Mouse (Mus musculus) cerebellum, adult 11-12 months (tissue): Measurements from ENCODE around the gene Cdh16.
A peak's percentile ranks its signal among the peaks of the same experiment; 100 is the strongest.
"Not testable (repeated sequence)": the region's sequence is repeated elsewhere in the genome, so short reads cannot be mapped to it uniquely, and the experiment has no call there.

Experiments used
- DNase-seq: peaks from one replicate; pipeline ENCODE4 v3.0.0; 2022

The Cdh16 gene

DNA sequence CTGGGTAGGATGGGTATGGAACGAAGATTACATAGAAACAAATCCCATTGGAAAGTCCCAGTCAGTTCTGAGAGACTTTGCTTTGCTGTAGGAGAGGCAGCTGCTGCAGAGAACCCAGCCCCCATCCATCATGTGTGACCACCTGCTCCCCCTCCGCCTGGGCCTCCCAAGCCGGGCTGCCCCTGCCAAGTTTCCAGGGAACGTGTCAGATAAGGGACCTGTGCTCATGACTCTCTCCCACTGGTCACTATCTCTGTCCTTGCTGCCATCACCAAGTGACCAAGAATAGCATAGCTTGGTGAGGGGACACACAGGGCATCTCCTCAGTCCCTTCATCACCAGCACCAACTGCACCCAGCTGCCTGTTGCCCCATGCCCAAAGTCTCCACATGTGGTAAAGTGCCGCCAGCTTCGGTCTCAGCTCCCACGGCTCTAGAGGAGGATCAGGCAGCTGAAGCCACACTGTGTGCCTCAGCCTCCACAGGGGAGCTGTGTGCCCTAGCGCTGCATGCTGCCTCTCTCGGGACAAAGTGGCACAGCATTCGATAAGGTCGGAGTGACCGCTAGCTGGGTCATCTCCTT is 13.9 kb downstream of the Cdh16 start:
- no peak for DNase-seq

DNA sequence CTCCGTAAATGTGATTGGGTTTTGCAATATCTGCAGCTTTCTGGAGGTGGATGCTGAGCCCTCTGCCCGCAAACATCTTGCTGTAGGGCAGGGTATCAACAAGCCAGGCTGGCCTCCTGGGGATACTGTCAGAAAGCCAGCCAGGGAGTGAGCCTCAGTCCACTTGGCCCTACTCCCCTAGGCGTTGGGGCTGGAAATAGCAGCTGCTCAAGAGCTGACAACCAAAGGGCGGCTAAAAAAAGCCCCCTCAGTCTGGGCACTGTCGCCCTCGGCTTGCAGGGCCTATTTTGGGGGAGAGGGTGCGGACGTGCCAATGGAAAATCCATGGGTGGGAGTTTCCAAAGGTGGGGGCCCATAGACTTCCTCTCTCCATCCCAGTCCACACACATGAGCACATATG is 15.0 kb downstream of the Cdh16 start:
- DNase-seq: no peak

DNA sequence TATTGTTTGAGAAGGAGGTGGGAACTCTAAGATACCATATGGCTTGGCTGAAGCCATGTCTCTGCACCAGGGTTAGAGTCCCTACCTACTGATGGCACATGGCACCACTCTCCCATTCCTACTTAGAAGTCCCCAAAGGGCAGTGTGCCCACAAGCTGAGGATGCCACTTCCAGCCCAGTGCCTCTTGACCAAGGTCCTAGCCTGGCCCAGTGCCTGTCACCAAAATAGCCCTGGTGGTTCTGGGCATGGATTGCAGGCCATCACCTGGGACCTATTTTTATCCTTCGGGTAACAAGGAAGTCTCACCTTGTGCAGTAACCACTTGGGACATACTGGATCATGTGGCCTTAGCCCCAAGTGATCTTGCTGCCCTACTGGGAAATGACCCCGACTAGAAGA is 16.3 kb downstream of the Cdh16 start:
- DNase-seq: peak; percentile 52

DNA sequence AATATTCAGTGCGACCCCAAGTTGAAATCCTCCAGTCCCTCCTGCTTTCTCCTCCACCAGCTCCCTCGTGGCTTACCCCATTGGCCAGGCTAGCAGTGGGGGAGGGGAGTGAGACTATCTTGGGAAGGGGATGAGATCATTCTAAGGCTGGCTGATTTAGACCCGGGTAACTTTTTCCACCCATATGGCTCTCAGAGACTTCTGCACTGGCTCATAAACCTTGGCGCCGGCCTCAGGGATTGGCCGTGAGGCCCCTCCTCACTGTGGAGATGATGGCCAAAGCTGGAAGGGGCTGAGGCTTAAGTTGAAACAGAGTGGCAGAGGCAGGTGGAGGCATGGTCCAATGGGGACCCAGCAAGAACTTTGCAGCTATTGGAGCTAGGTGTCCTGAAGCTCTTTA is 17.9 kb downstream of the Cdh16 start:
- DNase-seq: no peak

DNA sequence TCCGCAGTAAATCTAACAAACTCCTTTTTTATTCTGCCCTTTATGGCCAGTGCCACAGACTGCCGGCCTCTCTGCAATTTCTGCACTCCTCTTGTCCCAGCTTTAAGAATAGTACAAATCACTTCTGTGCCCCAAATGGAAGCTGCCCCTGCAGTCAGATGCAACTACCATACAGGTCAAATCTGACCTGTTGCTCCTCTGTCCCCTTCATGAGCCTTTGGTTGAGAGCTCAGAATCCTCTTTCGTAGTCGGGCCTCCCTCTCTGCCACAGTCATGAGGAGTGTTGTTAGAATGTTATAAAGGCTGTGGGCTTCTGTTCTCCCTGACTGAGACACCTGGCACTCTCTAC is 21.0 kb downstream of the Cdh16 start:
- DNase-seq: no peak

DNA sequence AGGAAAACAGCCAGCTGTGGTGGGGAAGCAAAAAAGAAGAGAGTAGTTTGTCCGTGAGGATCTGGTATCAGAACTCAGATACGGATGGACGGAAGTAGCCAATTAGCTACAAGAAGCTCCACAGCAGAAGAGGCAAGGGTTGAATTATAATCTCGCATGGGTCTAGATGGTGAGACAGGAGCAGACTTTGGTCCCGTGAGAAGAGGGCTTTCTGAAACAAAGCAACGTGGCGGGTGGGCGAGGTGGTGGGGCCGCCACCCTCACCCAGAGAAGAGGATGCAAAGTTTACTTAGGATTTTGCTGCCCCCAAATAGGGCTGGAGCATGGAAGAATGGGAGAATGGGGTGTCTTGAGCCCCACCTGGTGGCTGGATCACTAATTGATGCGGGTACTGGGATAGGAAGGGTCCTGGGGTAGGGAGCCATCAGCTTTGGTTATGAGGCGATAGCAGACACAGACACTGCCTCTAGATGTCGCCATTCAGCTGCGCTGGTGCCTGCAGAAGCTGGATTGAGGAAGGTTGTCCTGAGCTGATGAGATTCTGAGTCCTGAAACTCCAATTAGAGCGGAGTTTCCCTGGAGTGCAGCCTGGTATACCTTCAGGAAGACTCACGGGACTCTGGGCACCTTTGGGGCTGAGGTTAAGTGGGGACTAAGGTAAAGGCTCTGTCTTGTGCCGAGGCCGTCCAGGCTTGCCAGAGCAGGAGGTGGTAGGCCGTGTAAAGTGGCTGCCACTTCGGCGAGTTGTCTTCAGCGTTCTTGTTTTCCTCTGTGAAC is 21.5 kb downstream of the Cdh16 start:
- DNase-seq: peak; percentile 76

DNA sequence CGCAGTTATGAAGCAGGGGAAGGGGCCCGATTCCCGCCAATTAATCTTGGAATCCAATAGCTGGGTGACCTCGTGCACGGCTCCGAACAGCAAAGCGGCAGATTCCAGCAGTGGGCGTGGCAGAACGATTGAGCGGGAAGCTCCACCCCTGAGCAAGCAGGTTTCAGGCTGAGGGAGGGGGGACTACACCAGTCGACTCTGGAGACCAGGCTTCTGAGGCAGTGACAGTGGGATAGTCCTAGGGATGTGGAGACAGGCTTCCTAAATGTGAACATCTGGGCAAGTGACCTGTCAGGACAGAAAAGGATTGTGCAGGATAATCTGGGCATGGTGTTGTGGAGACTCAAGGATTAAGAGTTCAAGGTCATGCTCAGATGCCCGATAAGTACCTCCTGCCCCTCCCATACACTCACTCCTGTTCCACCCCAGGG is 22.2 kb downstream of the Cdh16 start:
- no peak for DNase-seq

DNA sequence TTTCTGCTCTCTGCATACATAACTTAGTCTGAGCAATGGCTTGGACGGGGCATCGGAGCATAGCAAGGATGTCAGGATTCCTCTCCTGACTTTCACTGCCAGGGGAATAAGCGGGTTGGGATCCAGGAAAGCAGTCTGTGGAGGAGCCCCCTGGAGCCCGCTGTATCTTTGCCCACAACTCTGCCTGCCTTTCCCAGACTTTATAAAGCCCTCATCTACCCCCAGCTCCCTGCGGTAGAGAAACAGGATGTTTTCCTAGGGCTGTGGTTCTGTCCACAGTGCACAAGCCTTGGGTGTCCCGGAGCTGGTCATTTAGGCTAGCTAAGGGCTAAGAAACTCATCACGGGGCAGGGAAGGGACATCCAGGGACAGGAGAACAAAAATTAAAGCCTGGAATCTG is 22.8 kb downstream of the Cdh16 start:
- DNase-seq: no peak

DNA sequence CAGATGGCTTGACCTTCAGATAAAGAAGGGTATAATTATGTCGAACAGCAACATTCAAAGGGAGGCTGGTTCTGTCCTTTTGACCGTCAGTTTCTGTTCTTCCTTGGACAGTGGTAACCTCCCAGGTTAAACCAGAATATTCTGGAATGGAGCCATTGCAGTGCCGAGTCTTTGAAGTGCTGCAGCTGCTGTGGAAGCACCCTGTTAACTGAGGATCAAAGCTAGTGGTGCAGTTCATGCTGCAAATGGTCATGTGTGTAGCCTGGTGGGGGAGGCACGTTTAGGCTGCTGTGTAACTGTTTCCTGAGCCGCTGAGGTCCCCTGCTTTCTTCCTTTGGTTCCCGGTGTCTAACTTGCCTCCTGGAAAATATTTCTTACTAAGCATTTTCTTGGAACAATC is 25.7 kb downstream of the Cdh16 start:
- no peak for DNase-seq

DNA sequence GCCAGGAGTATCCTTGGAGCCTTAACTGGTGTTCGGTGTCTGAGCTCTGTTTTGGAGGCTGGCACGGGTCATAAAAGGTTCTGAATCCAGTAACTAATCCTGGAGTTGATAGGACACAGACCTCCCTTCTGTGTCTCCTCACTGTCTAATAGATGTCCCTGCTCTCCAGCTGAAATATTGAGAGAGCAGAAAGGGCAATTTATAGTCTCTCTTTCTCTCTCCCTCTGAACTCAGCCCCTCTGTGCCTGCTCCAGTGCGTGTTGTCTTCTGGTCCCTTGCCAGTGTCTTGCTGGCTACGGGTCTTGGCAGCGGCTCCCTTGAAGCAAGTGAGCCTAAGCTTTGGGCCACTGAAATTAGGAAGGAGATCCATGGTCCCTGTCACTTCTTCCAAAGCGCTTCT is 26.5 kb downstream of the Cdh16 start:
- no peak for DNase-seq

DNA sequence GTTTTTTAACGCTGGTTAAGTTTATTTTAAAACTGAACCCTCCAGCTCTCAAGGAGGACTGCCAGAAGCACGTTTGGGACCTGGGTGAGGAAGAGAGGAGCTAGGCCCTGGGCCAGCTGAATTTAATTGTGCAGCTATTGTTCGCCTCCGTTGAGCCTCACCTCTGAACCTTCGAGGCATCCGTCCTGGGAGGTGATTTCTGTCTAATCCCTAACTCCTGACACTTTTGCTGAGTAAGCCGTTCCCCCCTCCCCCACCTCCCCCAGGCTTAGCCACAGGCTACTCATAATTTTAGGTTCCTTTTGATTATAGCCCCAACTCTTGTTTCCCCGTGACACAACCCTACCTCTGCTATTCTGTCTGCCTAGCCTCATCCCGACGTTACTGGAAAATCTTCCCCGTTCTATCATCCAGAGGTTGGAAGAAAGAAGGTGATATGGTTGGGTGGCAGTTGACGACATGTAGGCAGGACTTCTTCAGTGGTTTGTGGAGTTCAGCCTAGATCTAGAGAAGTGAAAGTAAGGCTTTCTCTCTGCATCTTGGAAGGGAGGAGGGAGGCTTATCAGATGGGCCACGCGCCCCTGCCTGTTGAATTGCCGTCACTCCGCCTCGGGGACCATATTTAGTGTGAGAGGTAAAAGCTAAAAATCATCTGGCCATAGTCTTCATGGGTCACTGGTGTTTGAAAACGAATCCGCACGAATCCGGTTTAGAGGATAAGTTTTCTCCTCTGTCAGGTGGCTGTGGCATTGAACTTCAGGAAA is 28.2 kb downstream of the Cdh16 start:
- no peak for DNase-seq

DNA sequence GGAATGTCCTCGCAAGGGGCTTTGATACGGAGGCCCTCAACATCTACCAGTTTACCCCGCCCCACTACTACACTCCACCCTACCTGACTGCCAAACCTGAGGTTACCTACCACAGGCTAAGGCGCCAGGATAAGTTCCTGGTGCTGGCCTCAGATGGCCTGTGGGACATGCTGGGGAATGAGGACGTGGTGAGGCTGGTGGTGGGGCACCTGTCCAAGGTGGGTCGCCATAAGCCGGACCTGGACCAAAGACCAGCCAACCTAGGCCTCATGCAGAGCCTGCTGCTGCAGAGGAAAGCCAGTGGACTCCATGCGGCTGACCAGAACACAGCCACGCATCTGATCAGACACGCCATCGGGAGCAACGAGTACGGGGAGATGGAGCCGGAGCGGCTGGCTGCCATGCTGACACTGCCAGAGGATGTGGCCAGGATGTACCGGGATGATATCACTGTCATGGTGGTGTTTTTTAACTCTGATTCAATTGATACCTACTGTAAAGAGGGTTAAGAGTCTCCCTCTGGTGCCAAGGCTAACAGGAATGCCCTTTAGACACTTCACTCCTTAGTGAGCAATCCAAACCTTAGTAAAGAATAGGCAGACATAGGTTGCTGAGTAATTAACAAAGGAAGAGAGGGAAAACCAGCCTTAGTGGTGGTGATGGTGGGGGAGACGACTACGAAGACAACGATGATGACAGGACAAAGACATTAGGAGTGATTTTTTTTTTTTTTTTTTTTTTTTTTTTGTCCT is 29.4 kb downstream of the Cdh16 start:
- no peak for DNase-seq

DNA sequence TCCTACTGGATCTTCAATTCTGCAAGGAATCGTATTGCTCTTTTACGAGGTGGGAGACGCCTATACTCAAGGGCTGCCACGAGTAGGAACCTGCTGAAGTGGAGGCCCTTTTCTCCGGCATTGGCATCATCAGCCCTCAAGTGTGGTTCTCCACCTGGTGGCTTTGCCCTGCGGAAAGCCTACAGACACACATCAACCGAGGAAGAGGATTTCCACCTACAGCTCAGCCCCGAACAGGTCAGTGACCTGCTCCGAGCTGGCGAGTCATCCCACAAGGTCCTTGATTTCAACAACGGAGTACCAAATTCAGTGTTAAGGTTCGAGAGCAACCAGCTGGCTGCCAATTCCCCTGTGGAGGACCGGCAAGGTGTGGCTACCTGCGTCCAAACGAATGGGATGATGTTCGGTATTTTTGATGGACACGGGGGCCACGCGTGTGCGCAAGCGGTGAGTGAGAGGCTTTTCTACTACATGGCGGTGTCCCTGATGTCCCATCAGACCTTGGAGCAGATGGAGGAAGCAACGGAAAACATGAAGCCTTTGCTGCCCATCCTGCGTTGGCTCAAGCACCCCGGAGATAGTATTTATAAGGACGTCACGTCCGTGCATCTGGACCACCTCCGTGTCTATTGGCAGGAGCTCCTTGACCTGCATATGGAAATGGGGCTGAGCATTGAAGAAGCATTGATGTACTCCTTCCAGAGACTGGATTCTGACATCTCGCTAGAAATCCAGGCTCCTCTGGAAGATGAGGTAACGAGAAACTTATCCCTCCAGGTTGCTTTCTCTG is 30.5 kb downstream of the Cdh16 start:
- peak; percentile 25 for DNase-seq

DNA sequence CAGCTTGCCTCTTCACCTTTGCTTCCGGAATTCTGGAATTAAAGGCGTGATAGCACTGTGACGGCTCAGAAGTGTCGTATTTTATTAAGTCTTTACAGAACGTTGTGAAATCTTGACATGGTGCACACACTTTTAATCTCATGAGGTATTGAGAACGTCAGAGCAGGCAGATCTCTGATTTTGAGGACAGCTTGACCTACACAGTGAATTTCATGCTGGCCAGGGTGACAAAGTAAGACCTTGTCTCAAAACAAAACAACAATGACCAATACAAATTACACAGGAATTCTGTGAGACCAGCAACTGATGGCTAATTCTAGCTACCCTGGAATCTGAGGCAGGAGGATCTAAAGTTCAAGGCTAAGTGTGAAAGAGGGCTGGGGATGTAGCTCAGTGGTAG is 31.6 kb downstream of the Cdh16 start:
- no peak for DNase-seq

DNA sequence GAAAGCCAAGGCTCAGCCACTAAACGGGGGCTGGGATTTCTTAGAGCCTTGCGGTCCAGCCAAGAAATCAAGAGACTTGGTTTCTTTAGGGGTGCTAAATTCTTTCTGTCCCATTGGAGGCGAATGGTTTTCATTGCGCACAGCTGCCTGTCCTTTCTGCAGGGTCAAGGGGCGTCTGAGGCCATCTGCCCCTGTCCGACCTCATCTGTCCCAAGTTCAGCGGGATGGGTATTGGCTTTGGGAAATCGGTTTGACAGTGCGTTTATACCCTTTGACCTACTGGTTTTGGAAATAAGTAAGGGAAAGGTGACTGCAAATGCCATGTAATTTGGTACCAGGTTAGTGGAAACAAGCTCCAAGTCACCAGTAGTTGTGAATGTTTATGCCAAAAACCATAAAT is 32.3 kb downstream of the Cdh16 start:
- DNase-seq: no peak

DNA sequence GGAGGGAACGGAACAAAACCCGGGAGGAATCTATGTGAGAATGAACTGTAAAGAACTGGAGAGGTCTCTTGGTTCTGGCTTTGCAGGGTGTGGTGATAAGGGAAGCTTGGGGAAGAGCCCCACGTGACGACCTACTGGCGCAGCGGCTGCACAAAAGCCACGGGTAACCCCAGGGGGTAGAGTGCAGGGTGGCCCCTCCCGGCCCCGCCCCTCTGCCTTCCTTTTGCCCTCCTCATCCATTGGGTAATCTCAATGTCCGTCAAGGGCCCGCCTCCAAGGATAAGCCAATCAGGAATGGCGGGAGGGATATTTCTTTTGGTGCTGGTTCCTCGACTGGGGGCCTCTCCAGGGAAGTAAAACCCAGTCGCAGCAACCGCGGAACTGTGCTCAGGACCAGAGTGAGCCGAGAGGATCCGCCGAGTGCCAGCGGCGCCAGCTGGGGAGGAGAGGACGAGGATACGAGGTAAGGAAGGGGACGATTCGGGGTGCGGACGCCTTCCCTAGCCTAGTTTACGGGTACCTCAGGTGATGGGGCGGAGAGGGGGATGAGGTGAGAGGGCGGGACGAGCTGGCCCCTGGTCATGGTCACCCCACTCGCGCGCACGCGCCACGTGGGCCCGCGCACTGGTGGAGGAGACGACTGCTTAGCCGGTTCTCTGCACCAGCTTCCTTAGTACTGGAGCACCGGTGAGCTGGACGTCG is 32.9 kb downstream of the Cdh16 start, which contains the start of gene Pdp2:
Gene Pdp2 (plus strand): TSS at position 319 of the 702 bp plus-strand sequence.
- DNase-seq: peak; percentile 92

DNA sequence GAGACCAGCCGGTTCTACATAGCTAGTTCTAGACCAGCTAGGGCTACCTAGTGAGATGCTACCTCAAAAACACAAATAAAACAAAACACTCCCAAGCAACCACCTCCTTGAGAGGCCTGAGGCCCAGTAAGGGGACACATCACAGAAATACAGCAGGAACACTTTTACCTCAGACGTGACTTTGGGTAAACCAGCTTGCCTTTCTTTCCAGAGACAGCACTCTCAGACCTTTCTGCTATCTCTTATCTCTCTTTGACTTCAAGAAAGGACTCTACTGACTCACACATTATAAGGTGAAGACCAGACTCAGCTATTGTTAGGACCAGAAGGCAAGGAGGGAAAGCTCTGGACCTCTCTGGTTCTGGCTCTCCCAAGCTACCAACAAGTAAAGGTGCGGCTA is 33.9 kb downstream of the Cdh16 start:
- DNase-seq: no peak

DNA sequence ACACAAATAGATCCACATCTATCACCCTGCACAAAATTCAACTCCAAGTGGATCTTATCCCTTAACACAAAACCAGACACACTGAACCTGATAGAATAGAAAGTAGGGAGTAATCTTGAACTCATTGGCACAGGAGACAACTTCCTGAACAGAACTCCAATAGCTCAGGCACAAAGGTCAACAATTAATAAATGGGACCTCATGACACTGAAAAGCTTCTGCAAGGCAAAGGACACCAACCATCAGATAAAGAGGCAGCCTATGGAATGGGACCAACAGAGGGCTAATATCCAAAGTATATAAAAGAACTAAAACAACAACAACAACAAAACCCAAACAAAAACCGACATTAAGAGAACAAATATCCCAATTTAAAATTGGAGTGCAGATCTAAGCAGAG is 39.7 kb downstream of the Cdh16 start:
- no peak for DNase-seq

DNA sequence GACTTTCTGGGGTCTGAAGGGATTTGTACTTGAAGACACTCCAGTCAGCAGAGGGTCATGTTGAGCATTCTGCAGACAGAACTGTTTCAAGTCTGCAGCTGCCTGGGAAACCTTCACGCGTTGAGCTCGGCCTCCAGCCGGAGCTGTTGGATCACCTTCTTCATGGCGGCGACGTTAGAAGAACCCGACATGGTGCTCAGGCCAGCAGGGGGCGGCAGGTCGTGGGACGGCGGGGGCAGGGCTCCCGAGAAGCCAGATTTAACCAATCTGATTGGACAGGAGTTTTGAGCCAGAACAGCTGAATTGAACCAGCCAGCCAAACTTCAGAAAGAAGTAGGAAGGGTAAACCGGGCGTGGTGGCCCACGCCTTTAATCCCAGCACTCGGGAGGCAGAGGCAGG is 46.6 kb downstream of the Cdh16 start:
- DNase-seq: not testable (repeated sequence)

DNA sequence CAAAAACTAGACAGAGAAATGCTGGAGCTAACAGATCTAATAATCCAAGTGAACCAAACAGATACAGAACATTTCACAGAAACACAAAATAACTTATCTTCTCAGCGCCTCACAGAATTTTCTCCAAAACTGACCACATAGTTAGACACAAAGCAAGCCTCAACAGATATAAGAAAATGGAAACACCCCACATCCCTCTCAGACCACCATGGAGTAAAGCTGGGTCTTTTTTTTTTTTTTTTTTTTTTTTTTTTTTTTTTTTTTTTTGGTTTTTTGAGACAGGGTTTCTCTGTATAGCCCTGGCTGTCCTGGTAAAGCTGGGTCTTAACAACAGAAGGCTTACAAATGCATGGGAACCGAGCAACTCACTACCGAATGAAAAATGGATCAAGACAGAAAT is 47.4 kb downstream of the Cdh16 start:
- DNase-seq: no peak

DNA sequence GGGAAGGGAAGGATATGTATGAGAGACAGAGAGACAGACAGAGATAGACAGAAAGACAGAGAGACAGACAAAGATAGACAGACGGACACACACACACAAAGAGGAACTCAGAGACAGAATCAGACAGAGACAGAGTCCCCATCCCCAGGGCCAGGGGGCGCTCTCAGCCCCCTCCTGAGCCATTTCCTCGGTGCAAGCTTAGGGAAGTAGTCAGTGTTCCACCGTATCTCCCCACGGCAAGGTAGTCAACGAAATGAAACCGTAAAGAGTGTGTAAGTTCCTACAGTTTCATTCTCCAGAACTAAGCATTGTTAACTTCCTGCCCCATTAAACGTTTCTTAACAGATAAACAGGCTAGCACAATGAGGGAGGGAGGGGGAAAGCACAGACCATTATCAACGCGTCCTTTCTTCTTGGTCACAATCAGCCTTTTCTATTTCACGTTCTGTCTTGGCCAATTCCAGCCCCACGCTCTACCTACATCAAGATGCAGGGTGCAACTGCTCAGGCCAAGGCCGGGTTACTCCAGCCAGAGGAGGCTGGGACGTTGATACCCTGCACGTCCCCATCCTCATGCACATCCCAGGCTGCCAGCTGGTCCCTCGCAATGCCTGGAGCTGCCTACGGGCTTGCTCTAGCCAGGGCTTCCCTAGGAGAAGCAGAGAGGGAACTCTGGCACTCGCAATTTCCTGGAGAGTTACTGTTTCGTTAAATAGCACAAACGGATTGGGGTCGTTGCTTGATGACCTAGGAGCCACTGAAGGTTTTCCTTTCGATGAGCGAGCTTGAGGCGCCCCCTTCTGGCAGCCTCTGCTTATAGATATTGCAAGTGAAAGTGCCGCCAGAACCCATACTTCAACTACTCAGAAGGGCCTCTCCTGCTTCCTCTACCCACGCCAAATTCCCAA is 53.5 kb downstream of the Cdh16 start:
- DNase-seq: peak; percentile 75
